Mouse (Mus musculus): ENCODE results near the gene Gcgr. TPM values are rescaled to one million over a fixed set of nuclear protein-coding genes. Genes with fewer than 3 reads are reported as not detected.

Gcgr gene
- not detected for polyA plus RNA-seq (2017; shearing (Covaris generic))

DNA sequence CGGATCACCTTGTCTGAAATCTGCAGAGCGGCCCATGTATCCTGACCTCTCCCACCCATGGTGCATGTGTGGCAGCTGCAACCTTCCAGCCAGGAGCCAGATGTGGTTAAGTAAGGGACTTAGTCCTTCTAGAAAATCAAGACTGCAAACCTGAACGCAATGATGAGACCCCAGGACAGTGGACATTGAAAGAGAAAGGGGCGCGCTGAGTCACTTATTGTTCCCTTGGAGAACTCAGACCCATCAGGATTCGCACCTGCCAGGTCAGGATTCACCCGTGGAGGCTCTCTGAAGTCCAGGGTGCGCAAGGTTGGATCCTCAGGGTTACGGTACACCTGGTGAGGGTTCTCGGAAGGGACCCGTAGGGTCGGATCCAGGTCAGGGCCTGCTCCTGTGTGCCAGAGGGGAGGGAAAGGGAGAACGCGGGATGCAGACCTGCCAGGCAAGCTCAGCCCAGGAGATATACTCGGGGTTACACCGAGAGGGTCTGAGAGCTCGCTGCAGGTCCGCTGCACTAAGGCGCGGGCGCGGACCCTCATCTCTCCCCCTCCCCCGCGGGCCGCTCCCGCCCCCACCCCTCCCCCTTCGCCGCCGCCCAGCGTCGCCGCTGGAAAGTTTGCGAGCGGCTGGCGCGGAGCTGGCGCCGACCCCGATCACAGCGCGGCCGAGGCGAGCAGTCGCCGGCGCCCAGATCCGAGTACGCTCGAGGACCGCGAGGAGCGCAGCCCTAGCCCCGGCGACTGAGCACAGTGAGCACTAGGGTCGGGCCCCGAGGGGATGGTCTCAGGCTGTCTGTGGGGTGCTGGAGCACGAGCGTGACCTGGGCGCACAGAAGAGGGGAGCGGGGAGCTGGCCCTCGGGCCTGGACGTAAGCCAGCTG lies at the start of gene Gcgr:
Gene Gcgr, plus strand, starts transcription at position 615 of the 880 bp plus-strand sequence.

DNA sequence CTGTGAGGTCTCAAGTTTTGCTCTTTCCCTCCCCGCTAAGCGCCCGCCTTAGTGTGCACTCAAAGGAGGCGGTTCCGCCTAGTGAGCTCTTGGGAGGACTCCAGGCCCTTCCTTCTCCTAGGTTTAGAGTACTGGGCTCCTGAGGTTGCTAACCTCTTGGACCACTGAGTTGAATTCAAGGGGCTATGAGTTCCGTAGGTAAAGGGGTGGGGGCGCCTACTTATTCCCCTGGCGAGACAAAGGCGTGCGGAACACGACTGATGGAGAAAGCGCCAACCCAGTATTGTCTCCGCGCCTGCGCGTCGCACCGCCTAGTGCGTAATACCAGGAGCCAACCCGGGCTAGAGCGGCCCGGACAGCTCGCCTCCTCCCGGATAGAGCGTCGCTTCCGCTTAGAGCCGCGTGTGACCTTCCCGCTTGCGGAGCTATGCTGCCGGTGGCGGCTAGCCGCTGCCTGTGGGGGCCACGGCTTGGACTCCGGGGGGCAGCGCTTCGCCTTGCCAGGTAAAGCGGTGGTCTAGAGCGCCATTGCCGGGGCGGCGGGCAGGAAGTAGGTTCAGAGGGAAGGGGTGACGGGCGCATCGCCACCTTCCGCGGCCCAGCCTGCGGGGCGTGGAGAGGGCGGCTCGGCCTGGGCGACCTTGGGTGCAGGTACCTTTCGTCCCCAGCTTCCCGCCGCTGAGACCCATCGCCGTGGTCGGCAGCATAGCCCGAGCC lies 46.1 kb upstream of the Gcgr start, which contains the start of gene Mrpl12:
Gene Mrpl12, plus strand, starts transcription at position 349 of the 717 bp plus-strand sequence.

DNA sequence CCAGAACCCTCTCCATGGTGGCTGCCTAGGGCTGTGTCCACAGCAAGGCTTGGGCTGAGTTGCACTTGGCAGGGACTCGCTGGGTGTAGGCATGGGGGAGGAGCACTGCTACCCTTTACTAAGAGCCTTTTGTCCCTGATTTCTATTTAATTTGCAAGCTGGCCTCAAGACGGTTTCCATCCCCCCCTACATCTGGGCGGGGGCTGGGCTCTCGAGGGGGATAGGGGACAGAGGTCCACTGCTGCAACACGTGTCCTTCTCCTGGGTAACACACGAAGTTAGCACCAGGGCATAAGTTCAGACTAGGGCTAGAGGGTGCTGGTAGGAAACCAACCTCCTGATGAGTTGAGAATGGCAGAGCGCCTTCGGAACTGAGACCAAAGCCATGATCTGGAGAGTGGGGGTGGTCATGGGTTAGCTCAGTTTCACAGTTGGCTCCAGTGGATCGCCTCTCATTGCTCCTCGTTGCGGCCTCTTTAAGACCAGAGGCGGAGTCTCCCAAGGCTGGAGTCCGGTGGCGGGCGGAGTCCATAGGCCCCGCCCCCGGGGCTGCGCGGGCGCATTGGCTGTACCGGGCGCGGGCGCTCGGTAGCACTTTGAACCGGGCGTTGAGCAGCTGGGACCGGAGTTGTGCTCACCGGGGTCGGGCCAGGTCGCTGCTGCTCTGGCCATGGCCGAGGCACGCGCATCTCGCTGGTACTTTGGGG lies 39.0 kb upstream of the Gcgr start, which contains the start of gene Slc25a10:
Gene Slc25a10, plus strand, starts transcription at position 524 of the 707 bp plus-strand sequence.

DNA sequence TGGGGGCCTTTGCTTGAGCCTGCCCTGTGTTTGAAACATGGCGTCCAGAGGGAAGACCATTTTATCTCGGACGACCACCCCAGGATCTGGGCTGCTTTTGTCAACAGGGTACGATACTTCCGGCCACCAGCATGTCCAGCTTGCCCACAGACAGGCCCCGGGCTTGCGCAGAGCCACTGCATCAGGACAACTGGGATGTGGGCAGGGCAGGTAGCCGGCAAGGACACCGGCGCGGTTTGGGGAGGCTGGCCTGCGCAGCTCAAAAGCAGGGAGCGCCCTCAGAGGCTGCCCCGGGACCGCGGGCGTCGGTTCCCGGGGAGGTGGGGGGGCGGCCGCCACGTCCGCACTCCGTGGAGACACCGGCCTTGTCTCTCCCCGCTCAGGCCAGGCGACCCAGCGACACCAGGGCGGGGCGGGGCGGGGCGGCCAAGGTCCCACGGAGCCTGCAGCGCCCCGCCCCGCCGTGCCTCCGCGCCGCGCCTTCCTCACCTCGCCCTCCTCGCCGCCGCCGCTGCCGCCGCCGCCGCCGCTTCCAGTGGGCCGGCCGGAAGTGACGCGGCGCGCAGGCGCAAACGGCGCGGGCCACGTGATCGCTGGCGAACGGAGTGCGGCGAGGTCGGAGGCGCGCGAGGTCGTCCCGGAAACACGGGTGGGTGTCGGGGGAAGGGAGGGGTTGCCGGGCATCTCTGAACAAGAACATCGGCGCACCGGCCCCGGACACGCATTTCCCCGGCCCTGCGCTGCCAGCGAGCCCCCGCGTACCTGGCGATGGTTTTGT lies 18.9 kb downstream of the Gcgr start, which contains the start of gene Mcrip1:
Gene Mcrip1, minus strand, starts transcription at position 560 of the 778 bp plus-strand sequence.

DNA sequence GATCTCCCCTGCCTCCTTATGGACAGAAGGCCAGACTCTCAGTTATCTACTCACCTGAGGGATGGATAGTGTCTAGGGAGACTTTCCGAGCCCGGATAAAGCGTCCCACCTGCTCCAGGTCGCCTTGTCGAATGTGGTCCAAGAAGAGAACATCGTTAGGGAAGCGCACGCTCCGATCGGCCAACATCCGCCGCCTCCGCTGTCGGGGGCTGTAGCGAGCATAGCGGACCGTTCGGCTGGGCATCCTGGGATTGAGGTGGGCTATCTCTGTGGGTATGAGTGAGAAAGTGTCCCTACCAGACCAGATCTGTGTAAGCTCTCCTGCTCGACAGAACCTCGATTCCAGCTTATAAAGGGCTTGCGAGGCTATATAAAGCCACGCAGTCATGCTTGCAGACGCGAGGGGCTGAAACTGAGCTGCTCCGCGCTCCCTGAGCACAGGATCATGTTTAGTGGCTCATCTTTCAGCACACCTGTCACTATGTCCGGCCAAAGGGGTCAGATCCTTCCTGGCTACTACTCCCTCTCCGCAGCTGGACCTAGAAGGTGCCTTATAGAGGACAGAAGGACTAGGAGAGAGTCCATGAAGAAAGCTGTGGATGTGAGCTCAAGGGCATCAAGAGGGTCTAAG lies 20.4 kb downstream of the Gcgr start, which contains the start of gene Ppp1r27:
Gene Ppp1r27, minus strand, starts transcription at position 323 of the 631 bp plus-strand sequence.

DNA sequence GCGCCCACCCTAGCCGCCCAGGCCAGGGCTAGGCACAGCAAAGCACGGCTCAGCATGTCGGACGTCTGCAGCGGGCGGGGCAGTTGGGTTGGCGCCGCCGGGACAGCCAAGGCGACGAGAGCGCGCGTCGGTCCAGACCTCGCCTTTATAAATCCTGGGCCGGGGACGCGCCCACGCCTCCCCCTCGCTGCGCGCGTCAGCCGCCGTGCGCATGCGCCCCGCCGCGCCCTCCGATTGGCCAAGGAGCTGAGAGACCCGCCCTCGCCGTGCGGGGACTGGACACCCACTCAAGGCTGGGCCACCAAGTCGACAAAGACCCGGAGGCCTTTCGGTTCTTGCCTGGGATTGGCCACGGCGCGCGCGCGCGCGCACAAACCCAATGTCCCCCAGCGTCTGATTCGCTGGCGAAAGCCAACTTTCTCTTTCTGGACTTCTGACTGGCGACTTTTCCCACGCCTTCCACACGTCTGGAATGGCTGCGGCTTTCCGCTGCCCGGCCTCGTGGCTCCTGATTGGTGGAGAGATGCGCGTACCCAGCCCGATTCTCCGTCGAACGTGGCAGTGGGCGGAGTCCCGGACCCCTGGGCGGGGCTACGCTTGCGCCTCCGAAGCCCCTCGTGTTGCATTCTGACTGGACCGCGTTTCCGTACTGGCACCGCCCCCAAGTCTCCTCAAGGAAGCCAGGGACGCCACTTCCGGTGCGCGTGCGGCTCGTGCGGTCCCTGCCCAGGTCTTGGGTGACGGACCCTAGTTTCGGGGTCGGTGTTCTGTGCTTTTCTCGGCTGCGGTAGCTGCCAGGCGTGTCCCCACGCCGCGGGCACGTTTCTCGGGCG lies 42.5 kb downstream of the Gcgr start, which contains the start of gene P4hb:
Gene P4hb, minus strand, starts transcription at position 502 of the 833 bp plus-strand sequence.

DNA sequence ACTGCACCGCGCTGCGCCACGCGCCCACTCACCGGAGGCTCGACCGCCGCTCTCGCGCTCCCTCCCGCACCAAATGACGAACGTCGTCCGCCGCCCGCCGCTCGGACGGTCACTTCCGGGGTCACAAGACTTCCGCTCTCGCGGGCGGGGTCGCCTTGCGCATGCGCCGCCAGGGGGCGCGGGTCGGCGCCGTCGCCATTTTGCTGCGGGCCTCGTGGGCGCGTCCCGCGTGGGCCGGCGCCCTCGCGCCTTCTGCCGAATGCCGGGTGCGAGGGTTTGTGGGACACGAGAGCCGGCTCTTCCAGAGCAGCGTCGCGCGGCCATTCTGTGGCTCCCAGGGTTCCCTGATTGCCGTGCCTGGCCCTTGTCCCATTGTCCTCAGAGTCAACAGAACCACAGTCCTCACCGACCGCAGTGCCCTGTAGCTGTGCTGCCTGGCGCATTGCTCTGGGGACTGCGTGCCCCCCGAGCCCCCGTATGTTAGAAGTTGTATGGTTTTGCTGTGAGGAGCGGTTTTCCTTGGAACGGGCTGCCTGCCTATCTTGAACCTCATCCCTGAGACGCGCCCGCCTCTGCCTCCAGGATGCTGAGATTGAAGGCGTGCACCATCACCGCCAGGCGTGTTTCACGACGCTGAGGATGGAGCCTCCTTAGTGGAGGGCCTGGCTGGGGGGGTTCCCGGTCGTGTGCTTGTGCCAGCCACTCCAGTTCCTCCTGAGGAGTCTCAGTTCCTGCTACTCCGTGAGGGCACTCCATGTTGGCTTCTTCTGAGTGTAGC lies 51.2 kb downstream of the Gcgr start, which contains the start of gene Arhgdia:
Gene Arhgdia, minus strand, starts transcription at position 135 of the 778 bp plus-strand sequence.

Other genes starting within 250 kb of the Gcgr start
- 2,711 TPM for gene Actg1, start 182.2 kb upstream of the Gcgr start, polyA plus RNA-seq (2017; shearing (Covaris generic))
- gene Fscn2, start 169.2 kb upstream of the Gcgr start, polyA plus RNA-seq (2017; shearing (Covaris generic)), result not detected
- gene Faap100, start 151.9 kb upstream of the Gcgr start, polyA plus RNA-seq (2017; shearing (Covaris generic)), result 32.1 TPM
- gene Nploc4, start 93.0 kb upstream of the Gcgr start, polyA plus RNA-seq (2017; shearing (Covaris generic)), result 13.7 TPM
- not detected for gene Tspan10, start 88.1 kb upstream of the Gcgr start, polyA plus RNA-seq (2017; shearing (Covaris generic))
- gene Pde6g, start 77.2 kb upstream of the Gcgr start, polyA plus RNA-seq (2017; shearing (Covaris generic)), result 0.68 TPM
- 11.5 TPM for gene Oxld1, start 72.6 kb upstream of the Gcgr start, polyA plus RNA-seq (2017; shearing (Covaris generic))
- 55.1 TPM for gene Ccdc137, start 72.6 kb upstream of the Gcgr start, polyA plus RNA-seq (2017; shearing (Covaris generic))
- 47.8 TPM for gene Arl16, start 63.1 kb upstream of the Gcgr start, polyA plus RNA-seq (2017; shearing (Covaris generic))
- gene Mrpl12, start 46.1 kb upstream of the Gcgr start, polyA plus RNA-seq (2017; shearing (Covaris generic)), result 76.5 TPM
- 15.4 TPM for gene Slc25a10, start 38.9 kb upstream of the Gcgr start, polyA plus RNA-seq (2017; shearing (Covaris generic))
- gene Mcrip1, start 19.0 kb downstream of the Gcgr start, polyA plus RNA-seq (2017; shearing (Covaris generic)), result 124 TPM
- gene Ppp1r27, start 20.4 kb downstream of the Gcgr start, polyA plus RNA-seq (2017; shearing (Covaris generic)), result not detected
- gene P4hb, start 42.6 kb downstream of the Gcgr start, polyA plus RNA-seq (2017; shearing (Covaris generic)), result 279 TPM
- 896 TPM for gene Arhgdia, start 50.9 kb downstream of the Gcgr start, polyA plus RNA-seq (2017; shearing (Covaris generic))
- gene Alyref, start 67.7 kb downstream of the Gcgr start, polyA plus RNA-seq (2017; shearing (Covaris generic)), result 6.6 TPM
- 129 TPM for gene Anapc11, start 67.7 kb downstream of the Gcgr start, polyA plus RNA-seq (2017; shearing (Covaris generic))
- 1.3 TPM for gene Npb, start 77.8 kb downstream of the Gcgr start, polyA plus RNA-seq (2017; shearing (Covaris generic))
- 170 TPM for gene Pcyt2, start 87.2 kb downstream of the Gcgr start, polyA plus RNA-seq (2017; shearing (Covaris generic))
- 233 TPM for gene Sirt7, start 94.5 kb downstream of the Gcgr start, polyA plus RNA-seq (2017; shearing (Covaris generic))
- 12.0 TPM for gene Mafg, start 102.9 kb downstream of the Gcgr start, polyA plus RNA-seq (2017; shearing (Covaris generic))
- 1.00 TPM for gene Pycr1, start 113.1 kb downstream of the Gcgr start, polyA plus RNA-seq (2017; shearing (Covaris generic))
- not detected for gene Myadml2, start 117.5 kb downstream of the Gcgr start, polyA plus RNA-seq (2017; shearing (Covaris generic))
- gene Notum, start 130.5 kb downstream of the Gcgr start, polyA plus RNA-seq (2017; shearing (Covaris generic)), result not detected
- 141 TPM for gene Aspscr1, start 142.3 kb downstream of the Gcgr start, polyA plus RNA-seq (2017; shearing (Covaris generic))
- gene Cenpx, start 183.0 kb downstream of the Gcgr start, polyA plus RNA-seq (2017; shearing (Covaris generic)), result 128 TPM
- 84.9 TPM for gene Lrrc45, start 183.2 kb downstream of the Gcgr start, polyA plus RNA-seq (2017; shearing (Covaris generic))
- gene Rac3, start 190.8 kb downstream of the Gcgr start, polyA plus RNA-seq (2017; shearing (Covaris generic)), result 0.27 TPM
- gene Dcxr, start 196.6 kb downstream of the Gcgr start, polyA plus RNA-seq (2017; shearing (Covaris generic)), result 26.0 TPM
- gene Cbr2, start 201.4 kb downstream of the Gcgr start, polyA plus RNA-seq (2017; shearing (Covaris generic)), result not detected
- gene Hmga1b, start 232.1 kb downstream of the Gcgr start, polyA plus RNA-seq (2017; shearing (Covaris generic)), result 34.4 TPM

All from inflammation-experienced regulatory T-cells, adult 16 weeks (primary cell).